In genomic region chr14:57535646-57536045, GRCm38 (mm10) we compare ENCODE assay signal across 11 mouse cellular contexts. TPM values are rescaled to one million over a fixed set of nuclear protein-coding genes. Genes with fewer than 3 reads are reported as not detected.
DNase-seq lines count a peak whose midpoint lies in the region; ATAC-seq and TF ChIP-seq lines count a peak whose summit lies in the region.
"Had no signal": no experiment of that assay in that cellular context is flagged by ENCODE, and none has a peak within 500 bp of the region (broad histone marks: within the 10 kb centered on the region; RNA-seq: fewer than 3 reads in every experiment).

No protein-coding gene starts in this region.

- H3K9ac ChIP-seq in forebrain, embryonic 13.5 days = no peak overlapping the region
- no peak overlapping the region for H3K9ac ChIP-seq in forebrain, embryonic 12.5 days
- no peak overlapping the region for H3K9ac ChIP-seq in lung, postnatal 0 days (replicated peaks; ENCODE audit: low read depth)
- H3K9ac ChIP-seq: embryonic facial prominence, embryonic 15.5 days; liver, embryonic 14.5 days had no signal

- no peak for TF ChIP-seq EP300 in lung, postnatal 0 days (IDR thresholded peaks at IDR 0.05)

- no peaks in the 10 kb centered on the region for H3K36me3 ChIP-seq in forebrain, embryonic 13.5 days (ENCODE audit: poor library complexity, severe bottlenecking)
- H3K36me3 ChIP-seq in forebrain, embryonic 12.5 days (replicated peaks) = no peaks in the 10 kb centered on the region
- H3K36me3 ChIP-seq in lung, postnatal 0 days (ENCODE audit: insufficient read depth, low read length) = no peaks in the 10 kb centered on the region
- H3K36me3 ChIP-seq: embryonic facial prominence, embryonic 15.5 days had no signal

- H3K9me3 ChIP-seq in forebrain, embryonic 13.5 days (replicated peaks) = no peaks in the 10 kb centered on the region
- H3K9me3 ChIP-seq in forebrain, embryonic 12.5 days = no peaks in the 10 kb centered on the region
- H3K9me3 ChIP-seq in lung, postnatal 0 days (ENCODE audit: low read length) = no peaks in the 10 kb centered on the region
- H3K9me3 ChIP-seq: embryonic facial prominence, embryonic 15.5 days had no signal

- peaks cover 18% of the 10 kb centered on the region for H3K27me3 ChIP-seq in forebrain, embryonic 13.5 days
- H3K27me3 ChIP-seq in forebrain, embryonic 12.5 days = peaks cover 47% of the 10 kb centered on the region
- H3K27me3 ChIP-seq in lung, postnatal 0 days (replicated peaks; ENCODE audit: insufficient read depth, low read length) = no peaks in the 10 kb centered on the region
- H3K27me3 ChIP-seq: embryonic facial prominence, embryonic 15.5 days had no signal

- H3K4me1 ChIP-seq in forebrain, embryonic 13.5 days = peaks cover 39% of the 10 kb centered on the region
- H3K4me1 ChIP-seq in forebrain, embryonic 12.5 days = peaks cover 31% of the 10 kb centered on the region
- peaks cover 5% of the 10 kb centered on the region for H3K4me1 ChIP-seq in lung, postnatal 0 days (ENCODE audit: insufficient read depth, low read depth, low read length)
- H3K4me1 ChIP-seq in olfactory bulb, adult 2 months (ENCODE audit: control insufficient read depth, insufficient read depth, low read length) = peaks cover 40% of the 10 kb centered on the region

- peak; percentile 14; the same call in 1 of the 2 replicates for ATAC-seq in forebrain, embryonic 13.5 days
- no peak for ATAC-seq in forebrain, embryonic 12.5 days (ENCODE audit: low FRiP score)
- ATAC-seq in lung, postnatal 0 days = peak; percentile 1; the same call in 1 of the 2 replicates
- no peak for ATAC-seq in inflammation-experienced regulatory T-cells, adult 6 months

- intact Hi-C loops in heart, postnatal 36 days (cut with DNase I) = loop anchor here (5.0 kb wide), 1 partner anchor 37 kb away; the partner anchor contains the start of gene Eef1akmt1
- intact Hi-C loops in left cerebral cortex, postnatal 36 days (cut with DNase I) = no loop called here

- TF ChIP-seq POLR2A in olfactory bulb, adult 2 months (IDR thresholded peaks at IDR 0.05; ENCODE audit: insufficient read depth, low read depth, low read length) = no peak

- peak; percentile 61 for DNase-seq in lung, postnatal 0 days (ENCODE audit: low spot score)
- DNase-seq in lung, postnatal 14 days = no peak
- DNase-seq in heart, postnatal 36 days = peak; percentile 16 to 43
- no peak for DNase-seq in left cerebral cortex, postnatal 36 days (ENCODE audit: low spot score in 2 of 2)
- DNase-seq: adrenal gland, adult 8-10 months had no signal

- no peak for TF ChIP-seq CTCF in lung, postnatal 0 days (IDR thresholded peaks at IDR 0.05)
- TF ChIP-seq CTCF in olfactory bulb, adult 2 months (IDR thresholded peaks at IDR 0.05; ENCODE audit: insufficient read depth, low read depth, low read length) = no peak

- no peak overlapping the region for H3K27ac ChIP-seq in forebrain, embryonic 13.5 days
- H3K27ac ChIP-seq in forebrain, embryonic 12.5 days = no peak overlapping the region
- no peak overlapping the region for H3K27ac ChIP-seq in lung, postnatal 0 days (ENCODE audit: low read length)
- peak overlapping the region; percentile 95 for H3K27ac ChIP-seq in olfactory bulb, adult 2 months (ENCODE audit: insufficient read depth, low read depth, low read length)
- H3K27ac ChIP-seq: liver, embryonic 14.5 days had no signal

- H3K4me3 ChIP-seq in forebrain, embryonic 13.5 days = no peak overlapping the region
- no peak overlapping the region for H3K4me3 ChIP-seq in forebrain, embryonic 12.5 days (replicated peaks)
- no peak overlapping the region for H3K4me3 ChIP-seq in lung, postnatal 0 days (ENCODE audit: low read depth, low read length)
- no peak overlapping the region for H3K4me3 ChIP-seq in olfactory bulb, adult 2 months (ENCODE audit: insufficient read depth, low read depth, low read length)
- H3K4me3 ChIP-seq: embryonic facial prominence, embryonic 15.5 days had no signal

- no peak overlapping the region; the same call in 1 of the 2 replicates for H3K4me2 ChIP-seq in forebrain, embryonic 13.5 days
- H3K4me2 ChIP-seq in forebrain, embryonic 12.5 days = no peak overlapping the region
- 0 out of 2 replicates have a peak overlapping the region, but pooled peaks have one; percentile 3 for H3K4me2 ChIP-seq in lung, postnatal 0 days (replicated peaks; ENCODE audit: low read depth, low read length)
- H3K4me2 ChIP-seq: embryonic facial prominence, embryonic 15.5 days had no signal

- 42% methylated on average over 6 of the region's 6 CpGs for WGBS in forebrain, embryonic 13.5 days
- WGBS in forebrain, embryonic 12.5 days = 75% methylated on average over 6 of the region's 6 CpGs
- 44% methylated on average over 6 of the region's 6 CpGs for WGBS in lung, postnatal 0 days
- 9% methylated on average over 6 of the region's 6 CpGs for WGBS in olfactory bulb, adult 2 months

RNA-seq across cellular contexts. Expression of gene Il17d, which starts 11.1 kb away (rescaled TPM):
- polyA plus RNA-seq in forebrain, embryonic 13.5 days (2015; fragmentation: Nextera tagmentation; extraction: Ambion mirVana) = 1.7 and 2.7 TPM in 2 replicates
- polyA plus RNA-seq in forebrain, embryonic 12.5 days (2016; fragmentation: Nextera tagmentation; extraction: Ambion mirVana) = 2.1 and 2.7 TPM in 2 replicates
- polyA plus RNA-seq in lung, postnatal 0 days (2015; fragmentation: Nextera tagmentation; extraction: Ambion mirVana) = 9.1 and 9.4 TPM in 2 replicates
- 1 to 10 TPM; 2.5 to 4.9 TPM for total RNA-seq in heart, postnatal 36 days (2021)
- not detected in 2 replicates for polyA plus RNA-seq in olfactory bulb, adult 2 months (2012; ENCODE audit: insufficient read depth, insufficient read length, low replicate concordance, missing spikeins)
- total RNA-seq in left cerebral cortex, postnatal 36 days (2021) = 10 to 100 TPM; 15.0 to 17.1 TPM
- polyA plus RNA-seq in inflammation-experienced regulatory T-cells, adult 6 months (2017; shearing (Covaris generic)) = not detected

RNA-seq across cellular contexts. Expression of gene Eef1akmt1, which starts 35.8 kb away (rescaled TPM):
- polyA plus RNA-seq in forebrain, embryonic 13.5 days (2015; fragmentation: Nextera tagmentation; extraction: Ambion mirVana) = 98.6 and 104 TPM in 2 replicates
- polyA plus RNA-seq in forebrain, embryonic 12.5 days (2016; fragmentation: Nextera tagmentation; extraction: Ambion mirVana) = 71.6 and 77.7 TPM in 2 replicates
- polyA plus RNA-seq in lung, postnatal 0 days (2015; fragmentation: Nextera tagmentation; extraction: Ambion mirVana) = 64.1 and 69.9 TPM in 2 replicates
- total RNA-seq in heart, postnatal 36 days (2021) = 10 to 100 TPM; 30.6 to 33.2 TPM
- not detected in 2 replicates for polyA plus RNA-seq in olfactory bulb, adult 2 months (2012; ENCODE audit: insufficient read depth, insufficient read length, low replicate concordance, missing spikeins)
- 10 to 100 TPM; 33.1 to 38.1 TPM for total RNA-seq in left cerebral cortex, postnatal 36 days (2021)
- 100 to 1,000 TPM in 2 of 3 experiments, 10 to 100 TPM in 1; 90.1 to 134 (median 126) TPM for polyA plus RNA-seq in inflammation-experienced regulatory T-cells, adult 6 months (2017; shearing (Covaris generic))

Comparison
In these comparisons a context has a peak if more than half of its experiments do, and no peak if none do; other contexts are left out.
1. ATAC-seq: peak in forebrain, embryonic 13.5 days (single experiment) and lung, postnatal 0 days (single experiment); none in forebrain, embryonic 12.5 days (single experiment) and inflammation-experienced regulatory T-cells, adult 6 months (single experiment).
2. DNase-seq: peak in lung, postnatal 0 days (single experiment) and heart, postnatal 36 days (2 of 2); none in lung, postnatal 14 days (single experiment) and left cerebral cortex, postnatal 36 days (0 of 2).
3. RNA of gene Eef1akmt1, which starts 35.8 kb away (polyA plus RNA-seq): 90.1 to 134 TPM in inflammation-experienced regulatory T-cells, adult 6 months, 98.6 to 104 TPM in forebrain, embryonic 13.5 days, 71.6 to 77.7 TPM in forebrain, embryonic 12.5 days and 64.1 to 69.9 TPM in lung, postnatal 0 days; not detected in olfactory bulb, adult 2 months; every median in the first group is over 10 times any median in the second.